Mouse (Mus musculus) hindbrain, embryonic 15.5 days (tissue): ENCODE results near the gene 1810010D01Rik. TPM values are rescaled to one million over a fixed set of nuclear protein-coding genes. Genes with fewer than 3 reads are reported as not detected.

Source experiments
- ATAC-seq: fragments of 200-750 bp; cut with Nextera tagmentation; 2 replicates; pipeline ENCODE4 v1.8.0; 2017; ENCODE audit warnings: low read depth, moderate number of reproducible peaks, moderate TSS enrichment; ENCODE audit not compliant: low FRiP score
- H3K27ac ChIP-seq: fragments of 300-500 bp; sonication (generic); replicated peaks from 2 replicates; pipeline ENCODE4 v1.5.1; 2015; ENCODE audit warnings: mild to moderate bottlenecking, inconsistent platforms
- H3K27me3 ChIP-seq: fragments of 300-500 bp; sonication (generic); 2 replicates; pipeline ENCODE4 v1.6.1; 2015; ENCODE audit warnings: control low read depth, inconsistent platforms
- H3K36me3 ChIP-seq: fragments of 300-500 bp; sonication (generic); 2 replicates; pipeline ENCODE4 v1.6.1; 2015; ENCODE audit warnings: control low read depth, inconsistent platforms
- H3K4me1 ChIP-seq: fragments of 300-500 bp; sonication (generic); replicated peaks from 2 replicates; pipeline ENCODE4 v1.6.1; 2015; ENCODE audit warnings: control low read depth, inconsistent platforms
- H3K4me2 ChIP-seq: fragments of 300-500 bp; sonication (generic); 2 replicates; pipeline ENCODE4 v1.6.1; 2015; ENCODE audit warnings: moderate library complexity, mild to moderate bottlenecking, inconsistent platforms
- H3K4me3 ChIP-seq: fragments of 300-500 bp; sonication (generic); 2 replicates; pipeline ENCODE4 v1.5.1; 2015; ENCODE audit warnings: mild to moderate bottlenecking, inconsistent platforms
- H3K9ac ChIP-seq: fragments of 300-500 bp; sonication (generic); 2 replicates; pipeline ENCODE4 v1.6.1; 2015; ENCODE audit warnings: inconsistent platforms
- H3K9me3 ChIP-seq: fragments of 300-500 bp; sonication (generic); 2 replicates; pipeline ENCODE4 v1.6.1; 2016; ENCODE audit warnings: control low read depth, inconsistent platforms
- WGBS: fragments of 180-500 bp; shearing (Covaris S2); methylation state at CpG from one replicate; pipeline ENCODE4 v1.1.7; 2015; 5-methylcytosine and 5-hydroxymethylcytosine counted together
- polyA plus RNA-seq: library from polyadenylated mRNA; unstranded; fragments of >200 nt; fragmentation: Nextera tagmentation; extraction: Ambion mirVana; gene quantifications from 2 replicates; pipeline ENCODE4 v1.2.1, GENCODE M21; 2015

Gene 1810010D01Rik
- polyA plus RNA-seq, 1 experiment from 2014 or later: not detected

DNA sequence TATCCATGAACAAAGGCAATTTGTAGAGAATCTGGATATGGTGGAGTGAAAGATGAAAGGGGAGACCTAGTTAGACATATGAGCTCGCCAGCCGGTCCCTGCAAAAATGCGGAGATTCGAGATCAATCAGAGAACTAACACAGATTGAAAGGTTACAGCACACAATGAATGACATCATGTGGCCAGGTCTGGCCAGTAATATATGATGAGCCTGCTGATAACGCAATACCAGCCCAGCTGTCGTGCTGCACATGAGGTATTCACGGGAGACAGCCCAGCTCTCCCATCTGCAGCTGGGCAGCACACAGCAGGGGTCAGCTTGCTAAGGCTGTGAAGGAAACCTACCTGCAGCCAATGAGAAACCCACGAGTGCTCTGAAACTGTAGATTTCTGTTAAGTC lies 18.6 kb downstream of the 1810010D01Rik start:
- Histone ChIP-seq H3K4me3 (no peak overlapping the region), H3K9ac (no peak overlapping the region), H3K27me3 (no peaks in the 10 kb centered on the region), H3K36me3 (no peaks in the 10 kb centered on the region), H3K27ac (no peak overlapping the region), H3K4me2 (no peak overlapping the region), H3K4me1 (peaks cover 3% of the 10 kb centered on the region), H3K9me3 (no peaks in the 10 kb centered on the region)
- peak; percentile 19; the same call in 1 of the 2 replicates for ATAC-seq
- WGBS: 49% methylated on average over 8 of the region's 8 CpGs

DNA sequence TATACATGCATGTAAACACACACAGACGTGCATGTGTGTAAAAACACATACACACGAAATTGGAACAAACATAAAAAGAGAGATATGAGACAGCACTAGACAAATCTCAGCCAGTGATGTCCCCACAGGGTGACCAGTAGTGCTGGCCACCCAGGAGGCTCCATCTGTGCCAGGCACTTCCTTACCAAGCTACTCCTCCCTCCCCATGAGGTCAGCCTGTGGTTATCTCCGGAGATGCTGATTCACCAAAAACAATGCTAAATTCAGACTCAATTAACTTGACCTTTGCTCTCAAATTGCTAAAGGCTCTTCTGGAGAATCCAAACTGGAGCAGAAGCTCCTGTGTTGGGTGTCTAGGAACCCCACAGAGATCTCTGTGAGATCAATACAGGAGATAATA lies 20.1 kb downstream of the 1810010D01Rik start:
- 73% methylated on average over 3 of the region's 3 CpGs for WGBS
- no peaks in the 10 kb centered on the region for H3K36me3 ChIP-seq

DNA sequence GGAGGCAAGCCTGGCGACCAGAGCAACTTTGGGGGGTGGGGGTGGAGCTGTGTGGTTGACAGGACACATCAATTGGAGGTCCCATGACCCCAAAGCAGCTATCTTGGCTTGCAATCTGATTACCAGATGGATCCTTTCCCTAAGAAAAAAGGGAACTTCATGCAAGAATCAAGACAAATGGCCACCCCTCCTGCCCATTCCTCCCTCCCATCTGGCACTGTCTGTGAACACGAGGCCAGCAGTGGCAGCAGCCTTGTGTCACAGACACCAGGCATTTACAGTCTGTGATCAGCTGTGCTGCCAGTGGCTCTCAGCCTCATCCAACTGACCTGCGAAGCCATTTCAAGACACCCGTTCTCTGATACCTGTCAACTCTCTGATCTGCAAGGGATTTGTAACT lies 25.5 kb downstream of the 1810010D01Rik start:
- H3K27me3 ChIP-seq: no peaks in the 10 kb centered on the region
- H3K9me3 ChIP-seq: no peaks in the 10 kb centered on the region
- H3K4me1 ChIP-seq: peaks cover 15% of the 10 kb centered on the region
- WGBS: 44% methylated on average over 4 of the region's 4 CpGs
- 0 out of 2 replicates have a peak, but pooled peaks have one; percentile 59 for ATAC-seq
- no peak overlapping the region for H3K9ac ChIP-seq
- H3K36me3 ChIP-seq: no peaks in the 10 kb centered on the region
- no peak overlapping the region for H3K27ac ChIP-seq
- no peak overlapping the region for H3K4me3 ChIP-seq
- H3K4me2 ChIP-seq: no peak overlapping the region

More for the DNA sequence above, 20.1 kb downstream of the 1810010D01Rik start:
- Histone ChIP-seq H3K4me2 (no peak overlapping the region), H3K4me3 (no peak overlapping the region), H3K4me1 (no peaks in the 10 kb centered on the region), H3K27ac (no peak overlapping the region), H3K9me3 (no peaks in the 10 kb centered on the region), H3K27me3 (no peaks in the 10 kb centered on the region), H3K9ac (no peak overlapping the region)
- ATAC-seq: no peak

DNA sequence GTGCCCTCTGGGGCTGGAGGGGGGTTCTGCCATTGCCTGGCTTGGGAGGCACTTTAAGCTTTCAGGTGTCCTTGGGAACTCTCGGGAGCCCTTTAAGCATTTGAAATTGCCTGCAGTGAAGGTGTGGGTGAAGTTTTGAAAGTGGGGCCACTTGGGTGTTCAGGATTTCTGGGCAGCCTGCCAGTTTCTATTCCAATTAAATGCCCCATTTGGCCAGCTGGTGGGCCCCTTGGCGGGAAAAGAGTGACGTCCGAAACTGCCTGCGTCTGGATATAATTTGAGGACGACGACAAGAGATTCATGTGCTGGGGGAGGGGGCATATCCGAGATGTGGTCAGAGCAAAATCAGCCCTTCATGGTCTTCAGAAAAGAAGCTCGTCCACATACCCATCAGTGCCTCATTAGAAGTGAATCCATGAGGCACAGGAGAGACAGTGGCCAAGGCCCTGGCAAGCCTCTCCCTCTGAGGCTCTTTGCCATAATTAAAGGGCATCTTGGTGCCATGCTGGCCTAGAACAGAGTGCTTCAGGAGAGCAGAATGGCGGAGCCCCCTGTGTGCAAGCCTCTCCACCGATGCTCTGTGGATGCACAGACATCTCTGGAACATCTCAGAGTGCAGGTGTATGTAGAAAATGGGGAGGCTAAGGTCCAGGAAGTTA lies 26.4 kb downstream of the 1810010D01Rik start:
- no peak overlapping the region for H3K4me3 ChIP-seq
- no peak for ATAC-seq
- 42% methylated on average over 11 of the region's 11 CpGs for WGBS
- H3K36me3 ChIP-seq: no peaks in the 10 kb centered on the region
- H3K4me2 ChIP-seq: no peak overlapping the region
- peaks cover 20% of the 10 kb centered on the region for H3K4me1 ChIP-seq
- H3K27me3 ChIP-seq: no peaks in the 10 kb centered on the region
- no peak overlapping the region for H3K27ac ChIP-seq
- no peaks in the 10 kb centered on the region for H3K9me3 ChIP-seq
- H3K9ac ChIP-seq: no peak overlapping the region

DNA sequence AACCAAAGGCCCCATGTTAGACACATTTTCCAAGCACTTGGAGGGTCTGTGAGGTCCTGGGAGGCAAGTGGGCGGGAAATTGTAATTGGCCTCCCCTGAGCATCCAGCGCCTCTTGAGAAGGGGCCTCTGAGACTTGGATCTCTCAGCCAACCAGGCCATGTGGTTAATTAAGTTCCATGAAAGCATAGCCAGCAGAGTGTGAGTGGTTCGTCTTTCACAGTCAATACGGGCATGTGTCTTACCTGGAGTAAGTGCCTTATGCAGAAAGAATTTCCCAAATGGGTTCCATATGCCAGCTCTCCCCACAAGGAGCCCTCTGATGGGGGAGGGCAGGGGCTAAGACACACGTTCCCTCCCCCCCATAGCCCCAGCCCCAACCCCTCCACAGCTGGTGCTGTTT lies 28.2 kb downstream of the 1810010D01Rik start:
- H3K9ac ChIP-seq: no peak overlapping the region
- H3K27me3 ChIP-seq: no peaks in the 10 kb centered on the region
- H3K4me2 ChIP-seq: no peak overlapping the region
- ATAC-seq: no peak
- H3K4me3 ChIP-seq: no peak overlapping the region
- WGBS: 51% methylated on average over 5 of the region's 5 CpGs
- H3K36me3 ChIP-seq: no peaks in the 10 kb centered on the region
- no peaks in the 10 kb centered on the region for H3K9me3 ChIP-seq
- H3K27ac ChIP-seq: no peak overlapping the region
- H3K4me1 ChIP-seq: peaks cover 20% of the 10 kb centered on the region

DNA sequence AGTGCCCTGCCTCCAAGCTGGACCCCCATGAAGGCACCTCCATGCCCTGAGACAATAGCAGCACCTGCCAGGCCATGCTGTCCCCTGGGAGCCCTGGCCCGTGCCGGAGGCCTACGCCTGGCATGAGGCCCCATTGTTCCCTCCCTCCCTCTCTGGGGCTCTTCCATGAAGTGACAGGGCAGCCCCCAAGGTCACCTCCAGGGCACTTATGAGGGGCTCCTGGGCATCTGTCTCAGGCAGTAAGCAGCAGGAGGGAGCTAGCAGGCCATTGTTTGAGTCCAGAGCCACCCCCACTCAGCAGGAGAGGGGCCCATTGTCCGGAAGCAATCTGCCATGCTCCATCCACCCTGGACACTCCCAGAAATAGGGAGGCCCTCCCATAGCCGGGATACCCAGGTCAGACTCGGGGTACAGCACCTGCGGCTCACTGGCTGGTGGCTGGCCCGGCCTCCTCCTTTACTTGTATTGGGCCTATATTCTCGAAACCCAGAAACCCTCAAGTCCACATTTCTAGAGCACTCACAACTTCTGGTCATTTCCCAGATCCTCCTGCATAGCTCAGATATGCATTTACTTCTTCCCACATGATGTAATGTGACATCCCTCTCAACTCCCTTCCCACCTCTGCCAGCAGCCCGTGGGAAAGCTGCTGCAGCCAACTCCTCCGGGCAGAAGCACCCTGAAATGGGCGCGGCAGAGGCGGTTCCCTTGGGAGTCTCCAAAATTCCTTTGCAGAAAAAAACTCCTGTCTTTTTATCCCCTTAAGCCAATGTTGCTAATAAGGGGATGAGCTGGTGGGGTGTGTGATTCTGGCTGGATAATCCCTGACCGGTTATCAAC lies 30.9 kb downstream of the 1810010D01Rik start:
- Histone ChIP-seq H3K36me3 (no peaks in the 10 kb centered on the region), H3K9me3 (no peaks in the 10 kb centered on the region), H3K9ac (no peak overlapping the region), H3K4me1 (peaks cover 22% of the 10 kb centered on the region), H3K4me3 (no peak overlapping the region), H3K27ac (no peak overlapping the region), H3K27me3 (peaks cover 6% of the 10 kb centered on the region), H3K4me2 (no peak overlapping the region)
- no peak for ATAC-seq
- WGBS: 32% methylated on average over 15 of the region's 15 CpGs

DNA sequence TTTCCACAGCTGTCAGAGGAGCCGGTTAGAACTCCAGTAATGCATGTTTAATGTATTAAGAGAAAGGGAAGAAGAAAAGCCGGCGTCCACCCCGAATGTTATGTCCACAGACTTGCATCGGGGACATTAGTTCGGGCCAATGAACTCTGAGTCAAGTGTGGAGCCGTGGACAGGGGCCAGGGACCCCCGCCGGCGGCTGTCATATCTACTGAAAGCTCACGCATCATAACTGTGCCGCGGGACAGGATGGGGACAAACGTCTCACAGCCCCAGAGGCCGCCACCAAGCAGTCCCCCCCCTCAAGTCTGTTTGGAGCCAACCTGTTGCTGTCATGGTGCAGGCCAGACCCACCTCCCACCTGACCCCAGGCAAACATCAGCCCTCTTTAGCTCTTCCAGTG lies 34.4 kb downstream of the 1810010D01Rik start:
- Histone ChIP-seq H3K4me2 (peak overlapping the region; percentile 40), H3K36me3 (no peaks in the 10 kb centered on the region), H3K4me3 (no peak overlapping the region), H3K27me3 (peaks cover 6% of the 10 kb centered on the region), H3K27ac (no peak overlapping the region), H3K9ac (no peak overlapping the region; the same call in 1 of the 2 replicates), H3K9me3 (no peaks in the 10 kb centered on the region), H3K4me1 (peaks cover 13% of the 10 kb centered on the region)
- WGBS: 19% methylated on average over 15 of the region's 15 CpGs
- ATAC-seq: no peak

DNA sequence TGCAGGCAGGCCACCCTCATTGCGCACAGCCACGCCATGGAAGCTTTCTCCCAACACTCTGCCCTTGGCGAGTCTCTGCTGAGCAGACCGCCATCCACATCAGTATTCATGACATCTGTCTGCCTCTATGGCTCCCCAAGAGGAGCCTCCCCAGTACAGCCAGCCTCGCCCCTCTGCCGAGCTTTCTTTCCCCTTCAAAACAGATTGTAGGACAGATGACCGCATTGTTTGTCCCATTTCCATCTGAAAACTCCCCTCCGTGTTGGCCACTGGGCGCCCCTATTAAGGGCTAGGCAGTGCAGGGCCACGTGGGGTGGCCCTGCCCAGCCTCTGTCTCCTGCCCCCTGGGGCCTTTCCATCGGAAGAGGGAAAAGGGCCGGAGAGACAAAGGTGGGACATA lies 34.8 kb downstream of the 1810010D01Rik start:
- peaks cover 6% of the 10 kb centered on the region for H3K27me3 ChIP-seq
- ATAC-seq: peak; percentile 75; the same call in 1 of the 2 replicates
- H3K27ac ChIP-seq: no peak overlapping the region
- no peak overlapping the region for H3K4me3 ChIP-seq
- 3% methylated on average over 12 of the region's 12 CpGs for WGBS
- H3K9me3 ChIP-seq: no peaks in the 10 kb centered on the region
- H3K4me2 ChIP-seq: peak overlapping the region; percentile 40
- H3K36me3 ChIP-seq: no peaks in the 10 kb centered on the region
- H3K9ac ChIP-seq: peak overlapping the region; percentile 25; the same call in 1 of the 2 replicates
- peaks cover 13% of the 10 kb centered on the region for H3K4me1 ChIP-seq

DNA sequence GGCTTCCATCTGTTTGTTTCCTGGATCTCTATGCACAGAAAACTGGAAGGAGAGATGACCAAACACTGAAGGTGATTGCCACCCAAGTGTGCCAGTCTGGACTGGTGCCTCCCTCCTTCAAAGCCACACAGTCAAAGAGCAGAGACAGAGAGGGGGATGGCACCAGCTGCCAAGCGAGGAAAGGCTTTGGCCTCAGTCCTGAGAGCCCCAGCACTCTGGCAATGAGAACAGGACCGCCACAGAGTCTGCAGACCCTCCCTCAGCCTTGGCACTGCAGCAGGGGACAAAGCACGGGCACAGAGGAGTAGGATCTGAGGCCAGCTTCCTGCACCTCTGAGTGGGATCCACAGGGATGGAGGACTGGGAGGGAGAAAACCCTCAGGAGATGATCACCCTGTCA lies 38.2 kb downstream of the 1810010D01Rik start:
- H3K4me1 ChIP-seq: peaks cover 8% of the 10 kb centered on the region
- no peaks in the 10 kb centered on the region for H3K36me3 ChIP-seq
- H3K4me2 ChIP-seq: no peak overlapping the region
- peak; percentile 78 for ATAC-seq
- no peaks in the 10 kb centered on the region for H3K9me3 ChIP-seq
- peaks cover 6% of the 10 kb centered on the region for H3K27me3 ChIP-seq
- no peak overlapping the region for H3K4me3 ChIP-seq
- WGBS: 54% methylated on average over 3 of the region's 3 CpGs
- H3K9ac ChIP-seq: no peak overlapping the region
- no peak overlapping the region for H3K27ac ChIP-seq

DNA sequence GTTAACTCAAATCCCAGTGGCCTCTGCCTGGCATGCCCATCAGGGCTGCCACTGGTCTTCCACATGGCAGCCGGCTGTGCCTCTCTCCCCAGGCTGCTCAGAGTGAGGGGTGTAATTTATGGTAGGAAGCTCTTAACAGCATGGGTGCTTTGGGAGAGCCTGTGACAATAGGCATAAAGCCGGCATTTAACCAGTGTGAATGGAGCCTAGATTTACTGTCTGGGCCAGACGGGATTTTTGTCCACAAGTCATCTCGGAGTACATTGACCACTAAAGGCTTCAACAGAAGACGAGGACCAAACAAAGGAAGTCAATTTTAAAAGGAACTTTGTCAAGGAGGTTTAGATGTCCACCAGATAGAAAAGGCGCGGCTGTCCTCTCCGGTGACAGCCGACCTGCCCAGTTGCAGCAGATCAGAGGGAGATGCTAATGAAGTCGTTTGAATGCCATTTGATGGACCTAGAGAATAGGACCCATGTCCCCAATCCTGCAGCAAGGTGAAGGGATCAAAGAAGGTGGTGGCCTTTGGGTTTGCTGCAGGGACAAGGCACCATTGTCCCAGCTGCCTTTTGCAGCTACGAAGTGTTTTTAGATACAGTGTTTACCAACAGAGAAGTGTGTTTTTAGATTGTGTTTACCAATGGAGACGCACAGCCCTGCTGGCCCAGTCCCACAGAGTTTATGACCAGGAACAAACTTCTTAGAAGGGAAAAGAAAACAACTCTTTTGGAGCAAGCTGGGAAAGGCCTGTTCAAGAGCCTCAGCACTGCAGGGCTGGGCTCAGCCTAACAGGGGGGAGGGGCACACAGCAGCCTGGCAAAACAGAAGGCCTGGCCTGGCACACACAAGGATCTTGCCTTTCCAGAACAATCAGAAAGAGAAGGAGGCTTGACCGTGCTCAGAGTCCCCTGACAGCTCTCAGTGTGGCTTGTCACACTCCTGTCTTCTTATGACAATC lies 48.4 kb downstream of the 1810010D01Rik start:
- 18% methylated on average over 13 of the region's 13 CpGs for WGBS
- H3K9ac ChIP-seq: no peak overlapping the region
- no peak overlapping the region for H3K4me3 ChIP-seq
- H3K36me3 ChIP-seq: no peaks in the 10 kb centered on the region
- H3K27me3 ChIP-seq: no peaks in the 10 kb centered on the region
- H3K4me1 ChIP-seq: peaks cover 9% of the 10 kb centered on the region
- peak; percentile 59; the same call in 1 of the 2 replicates for ATAC-seq
- H3K27ac ChIP-seq: no peak overlapping the region
- no peak overlapping the region for H3K4me2 ChIP-seq
- no peaks in the 10 kb centered on the region for H3K9me3 ChIP-seq
